Mouse (Mus musculus) lung, postnatal 0 days (tissue): Measurements from ENCODE around the gene Xdh.
A peak's percentile ranks its signal among the peaks of the same experiment; 100 is the strongest.

ENCODE experiments used
- CTCF ChIP-seq: IDR thresholded peaks from 2 replicates; pipeline ENCODE4 v1.5.1; 2016; ENCODE audit warnings: antibody characterized with exemption, mild to moderate bottlenecking
- EP300 ChIP-seq: IDR thresholded peaks from 2 replicates; pipeline ENCODE4 v1.6.1; 2016; ENCODE audit warnings: antibody characterized with exemption, mild to moderate bottlenecking, control low read depth

DNA sequence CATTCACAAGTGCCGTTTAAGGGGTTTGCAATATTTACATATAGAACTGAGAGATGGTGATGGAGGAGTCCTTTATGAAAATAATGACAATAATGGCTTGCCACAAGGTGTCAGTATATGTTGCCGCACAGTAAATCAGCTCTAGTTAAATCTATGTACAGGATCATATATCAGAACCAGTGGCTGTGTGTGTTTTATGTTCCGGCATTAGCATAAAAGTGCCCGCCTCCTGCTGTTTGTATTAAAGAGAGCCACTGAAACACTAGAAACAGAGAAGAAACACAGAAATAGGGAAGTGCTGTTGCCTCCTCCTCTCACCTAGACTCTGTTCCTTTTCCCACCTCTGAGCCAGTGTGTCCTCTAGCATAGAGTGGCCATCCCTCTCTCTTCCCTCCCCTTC is 498 bp downstream of the Xdh start:
- TF ChIP-seq CTCF (peak; percentile 62), EP300 (no peak; the same call in 1 of the 2 replicates)
